Mouse (Mus musculus): ENCODE results near the gene Cspg4. TPM values are rescaled to one million over a fixed set of nuclear protein-coding genes. Genes with fewer than 3 reads are reported as not detected.
A peak's percentile ranks its signal among the peaks of the same experiment; 100 is the strongest.

Gene Cspg4
- polyA plus RNA-seq (2012; fragmentation: generic; extraction: Trizol): 58.3 TPM

DNA sequence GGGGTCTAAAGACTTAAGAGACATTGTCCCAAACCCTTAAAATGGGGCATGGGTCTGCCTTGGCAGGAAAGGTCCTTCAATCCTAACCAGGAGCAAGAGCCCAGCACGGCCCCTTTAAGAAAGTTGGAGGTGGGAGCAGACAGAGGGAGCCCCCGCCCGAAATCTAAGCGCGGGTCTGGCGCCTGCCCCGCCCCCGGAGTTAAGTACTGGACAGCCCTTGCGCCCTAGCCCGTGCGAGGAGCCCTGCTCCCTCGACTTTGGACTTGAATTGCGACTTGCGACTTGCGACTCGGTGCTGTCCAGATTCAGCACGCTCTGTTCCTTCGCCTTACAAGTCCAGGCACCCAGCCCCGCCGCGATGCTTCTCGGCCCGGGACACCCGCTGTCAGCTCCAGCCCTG is at the start of gene Cspg4:
Cspg4 (plus strand) TSS at position 202 of the 400 bp plus-strand sequence.
- no peaks in the 10 kb centered on the region for H3K27me3 ChIP-seq (ENCODE audit: control insufficient read depth, insufficient read depth, insufficient read length)
- H3K36me3 ChIP-seq (ENCODE audit: control insufficient read depth, insufficient read depth): no peaks in the 10 kb centered on the region
- peak within 1 kb of the TSS; percentile 73 for H3K4me2 ChIP-seq (ENCODE audit: low read depth)
- peak within 1 kb of the TSS; percentile 16 for H3ac ChIP-seq (ENCODE audit: control insufficient read depth, insufficient read length)
- H3K4me3 ChIP-seq: peak within 1 kb of the TSS; percentile 86
- peaks cover 40% of the 10 kb centered on the region for H3K79me2 ChIP-seq (ENCODE audit: control insufficient read depth, insufficient read depth)
- TF ChIP-seq TCF12 (IDR thresholded peaks at IDR 0.05; ENCODE audit: insufficient read depth, poor library complexity, severe bottlenecking): no peak
- TF ChIP-seq MYOD1 (IDR thresholded peaks at IDR 0.05; ENCODE audit: control insufficient read depth in 1 of 3, insufficient read length in 2 of 3, low read depth in 2 of 3): peak in 1 of 3 experiments; percentile 6
- peak; percentile 98 for TF ChIP-seq POLR2AphosphoS2 (IDR thresholded peaks at IDR 0.05; ENCODE audit: insufficient read length, low read depth)
- peak; percentile 94 for TF ChIP-seq POLR2A (IDR thresholded peaks at IDR 0.05; ENCODE audit: insufficient read length, low read depth)

DNA sequence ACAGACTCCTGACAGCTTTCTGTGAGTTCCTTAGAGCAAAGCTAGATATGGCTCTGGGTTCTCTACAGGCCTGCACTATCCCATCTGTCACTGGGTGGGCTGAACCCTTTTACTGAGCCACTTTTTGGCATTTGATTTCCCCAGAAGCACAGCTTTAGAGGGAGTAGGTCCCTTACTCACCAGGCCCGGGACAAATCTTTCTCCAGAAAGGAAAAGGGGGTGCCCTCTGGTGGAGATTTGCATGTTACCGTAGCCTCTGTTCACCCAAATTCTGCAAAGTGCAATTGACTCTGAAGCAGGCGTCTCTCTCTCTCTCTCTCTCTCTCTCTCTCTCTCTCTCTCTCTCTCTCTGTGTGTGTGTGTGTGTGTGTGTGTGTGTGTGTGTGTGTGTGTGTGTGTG is 39.9 kb upstream of the Cspg4 start:
- no peak overlapping the region for H3K4me3 ChIP-seq
- H3ac ChIP-seq (ENCODE audit: control insufficient read depth, insufficient read length): no peak overlapping the region
- H3K79me2 ChIP-seq (ENCODE audit: control insufficient read depth, insufficient read depth): no peaks in the 10 kb centered on the region
- no peak for TF ChIP-seq POLR2AphosphoS2 (IDR thresholded peaks at IDR 0.05; ENCODE audit: insufficient read length, low read depth)
- TF ChIP-seq E2F4 (IDR thresholded peaks at IDR 0.05; ENCODE audit: insufficient read depth): no peak
- TF ChIP-seq TCF12 (IDR thresholded peaks at IDR 0.05; ENCODE audit: insufficient read depth, poor library complexity, severe bottlenecking): no peak
- TF ChIP-seq TCF3 (IDR thresholded peaks at IDR 0.05; ENCODE audit: insufficient read length, low read depth): no peak
- no peak for TF ChIP-seq USF1 (IDR thresholded peaks at IDR 0.05; ENCODE audit: low read depth)
- no peaks in the 10 kb centered on the region for H3K36me3 ChIP-seq (ENCODE audit: control insufficient read depth, insufficient read depth)
- H3K4me2 ChIP-seq (ENCODE audit: low read depth): no peak overlapping the region
- peaks cover 14% of the 10 kb centered on the region for H3K27me3 ChIP-seq (ENCODE audit: control insufficient read depth, insufficient read depth, insufficient read length)

DNA sequence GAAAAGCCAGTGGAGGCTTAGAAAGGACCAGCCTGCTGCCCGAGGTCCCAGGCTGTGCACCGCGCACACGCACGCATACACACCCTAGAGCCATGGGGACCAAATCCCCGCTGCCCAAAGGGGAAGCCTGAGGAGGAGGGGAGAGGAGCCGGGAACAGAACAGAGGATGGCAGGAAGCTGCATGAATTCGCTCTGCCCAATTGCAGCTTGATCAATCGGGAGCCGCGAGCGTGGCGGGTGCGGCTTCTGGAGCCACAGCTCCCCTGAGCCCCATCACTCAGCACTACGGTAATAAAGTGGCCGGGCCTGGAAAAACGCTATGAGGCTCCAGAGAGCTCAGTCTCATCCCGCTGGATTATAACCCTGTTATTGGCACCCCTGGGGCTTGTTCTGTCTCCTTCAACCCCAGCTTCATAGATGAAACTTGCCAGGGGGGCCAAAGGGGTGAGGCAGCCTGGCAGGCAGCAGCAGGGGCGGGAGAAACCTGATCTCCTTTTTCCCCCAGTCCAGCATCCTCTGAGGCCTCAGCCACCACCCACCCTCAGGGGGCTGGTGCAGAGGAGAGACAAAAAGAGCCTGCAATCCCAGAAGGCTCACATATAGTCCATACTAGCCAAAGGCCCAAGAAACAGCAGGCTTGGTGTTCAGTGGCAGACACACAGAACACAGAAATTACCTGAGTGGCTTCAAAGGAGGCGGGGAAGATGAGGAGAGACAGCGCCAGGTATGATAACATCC is 39.2 kb upstream of the Cspg4 start:
- TF ChIP-seq CEBPB (IDR thresholded peaks at IDR 0.05; ENCODE audit: insufficient read depth, poor library complexity, severe bottlenecking) (no peak), MAX (IDR thresholded peaks at IDR 0.05; ENCODE audit: low read depth) (no peak), MYOG (IDR thresholded peaks at IDR 0.05; ENCODE audit: control insufficient read depth in 1 of 3, insufficient read depth in 1 of 3, insufficient read length in 2 of 3, low read depth in 2 of 3) (no peak)
- no peaks in the 10 kb centered on the region for H3K36me3 ChIP-seq (ENCODE audit: control insufficient read depth, insufficient read depth)
- H3K4me2 ChIP-seq (ENCODE audit: low read depth): no peak overlapping the region
- H3K79me2 ChIP-seq (ENCODE audit: control insufficient read depth, insufficient read depth): no peaks in the 10 kb centered on the region
- H3K27me3 ChIP-seq (ENCODE audit: control insufficient read depth, insufficient read depth, insufficient read length): peaks cover 15% of the 10 kb centered on the region
- no peak overlapping the region for H3K4me3 ChIP-seq
- H3ac ChIP-seq (ENCODE audit: control insufficient read depth, insufficient read length): no peak overlapping the region

DNA sequence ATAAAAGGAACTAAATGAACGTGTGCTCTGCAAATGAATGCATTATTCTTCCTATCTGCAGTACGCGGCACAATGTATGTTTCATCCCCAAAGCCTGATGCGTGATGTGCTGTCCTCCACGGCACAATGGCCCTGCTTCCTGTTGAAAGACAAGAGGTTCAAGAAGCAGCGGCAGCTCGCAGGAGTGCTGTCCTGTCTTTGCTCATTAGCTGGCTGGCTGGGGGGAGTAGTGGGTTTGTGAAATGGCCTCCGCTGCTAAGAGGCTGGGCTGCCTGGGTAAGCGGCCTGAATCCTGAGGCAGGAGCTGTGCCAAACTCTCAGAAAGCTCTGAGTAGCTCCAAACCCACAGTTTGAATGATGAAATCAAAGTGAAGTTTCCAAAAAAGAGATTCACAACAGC is 36.7 kb upstream of the Cspg4 start:
- Histone ChIP-seq H3K4me3 (no peak overlapping the region), H3K4me2 (ENCODE audit: low read depth) (no peak overlapping the region), H3K36me3 (ENCODE audit: control insufficient read depth, insufficient read depth) (no peaks in the 10 kb centered on the region), H3K27me3 (ENCODE audit: control insufficient read depth, insufficient read depth, insufficient read length) (peaks cover 18% of the 10 kb centered on the region), H3K79me2 (ENCODE audit: control insufficient read depth, insufficient read depth) (no peaks in the 10 kb centered on the region), H3ac (ENCODE audit: control insufficient read depth, insufficient read length) (no peak overlapping the region)
- TF ChIP-seq TCF12 (IDR thresholded peaks at IDR 0.05; ENCODE audit: insufficient read depth, poor library complexity, severe bottlenecking): no peak
- TF ChIP-seq MAX (IDR thresholded peaks at IDR 0.05; ENCODE audit: low read depth): no peak
- TF ChIP-seq REST (IDR thresholded peaks at IDR 0.05; ENCODE audit: insufficient read depth, insufficient read length): no peak
- TF ChIP-seq USF1 (IDR thresholded peaks at IDR 0.05; ENCODE audit: low read depth): no peak
- no peak for TF ChIP-seq POLR2A (IDR thresholded peaks at IDR 0.05; ENCODE audit: insufficient read length, low read depth)
- TF ChIP-seq SRF (IDR thresholded peaks at IDR 0.05; ENCODE audit: control insufficient read depth, insufficient read length, low read depth): no peak
- TF ChIP-seq TCF3 (IDR thresholded peaks at IDR 0.05; ENCODE audit: insufficient read length, low read depth): no peak
- TF ChIP-seq E2F4 (IDR thresholded peaks at IDR 0.05; ENCODE audit: insufficient read depth): no peak
- TF ChIP-seq MYOD1 (IDR thresholded peaks at IDR 0.05; ENCODE audit: control insufficient read depth in 1 of 3, insufficient read length in 2 of 3, low read depth in 2 of 3): no peak
- no peak for TF ChIP-seq POLR2AphosphoS2 (IDR thresholded peaks at IDR 0.05; ENCODE audit: insufficient read length, low read depth)
- TF ChIP-seq MYOG (IDR thresholded peaks at IDR 0.05; ENCODE audit: control insufficient read depth in 1 of 3, insufficient read depth in 1 of 3, insufficient read length in 2 of 3, low read depth in 2 of 3): no peak
- TF ChIP-seq CEBPB (IDR thresholded peaks at IDR 0.05; ENCODE audit: insufficient read depth, poor library complexity, severe bottlenecking): no peak

DNA sequence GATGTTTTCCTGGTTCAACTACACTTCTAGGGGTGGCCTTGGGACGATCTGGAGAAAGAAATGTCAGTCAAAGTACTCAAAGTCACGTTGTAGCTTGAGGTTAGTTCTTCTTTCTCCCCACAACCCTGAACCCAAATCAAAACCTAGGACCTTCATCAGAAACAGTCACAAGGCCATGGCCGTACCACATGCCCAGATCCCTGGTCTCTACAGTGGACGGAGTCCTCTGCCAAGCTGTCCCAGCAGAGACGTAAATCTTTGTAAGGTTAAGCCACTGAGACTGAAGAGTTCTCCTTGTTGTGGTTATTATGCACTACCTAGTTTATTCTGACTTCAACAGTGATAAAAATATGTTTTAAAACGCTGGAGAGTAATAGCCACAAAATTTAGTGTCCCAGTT is 36.0 kb upstream of the Cspg4 start:
- no peak overlapping the region for H3K4me2 ChIP-seq (ENCODE audit: low read depth)
- TF ChIP-seq REST (IDR thresholded peaks at IDR 0.05; ENCODE audit: insufficient read depth, insufficient read length): no peak
- no peak for TF ChIP-seq POLR2A (IDR thresholded peaks at IDR 0.05; ENCODE audit: insufficient read length, low read depth)
- no peak for TF ChIP-seq SRF (IDR thresholded peaks at IDR 0.05; ENCODE audit: control insufficient read depth, insufficient read length, low read depth)
- no peak for TF ChIP-seq POLR2AphosphoS2 (IDR thresholded peaks at IDR 0.05; ENCODE audit: insufficient read length, low read depth)
- TF ChIP-seq USF1 (IDR thresholded peaks at IDR 0.05; ENCODE audit: low read depth): no peak
- TF ChIP-seq TCF12 (IDR thresholded peaks at IDR 0.05; ENCODE audit: insufficient read depth, poor library complexity, severe bottlenecking): no peak
- TF ChIP-seq MYOD1 (IDR thresholded peaks at IDR 0.05; ENCODE audit: control insufficient read depth in 1 of 3, insufficient read length in 2 of 3, low read depth in 2 of 3): no peak
- TF ChIP-seq MAX (IDR thresholded peaks at IDR 0.05; ENCODE audit: low read depth): no peak
- TF ChIP-seq TCF3 (IDR thresholded peaks at IDR 0.05; ENCODE audit: insufficient read length, low read depth): no peak
- TF ChIP-seq CEBPB (IDR thresholded peaks at IDR 0.05; ENCODE audit: insufficient read depth, poor library complexity, severe bottlenecking): no peak
- TF ChIP-seq E2F4 (IDR thresholded peaks at IDR 0.05; ENCODE audit: insufficient read depth): no peak
- TF ChIP-seq MYOG (IDR thresholded peaks at IDR 0.05; ENCODE audit: control insufficient read depth in 1 of 3, insufficient read depth in 1 of 3, insufficient read length in 2 of 3, low read depth in 2 of 3): no peak
- no peaks in the 10 kb centered on the region for H3K36me3 ChIP-seq (ENCODE audit: control insufficient read depth, insufficient read depth)
- H3ac ChIP-seq (ENCODE audit: control insufficient read depth, insufficient read length): no peak overlapping the region
- H3K4me3 ChIP-seq: no peak overlapping the region
- no peaks in the 10 kb centered on the region for H3K79me2 ChIP-seq (ENCODE audit: control insufficient read depth, insufficient read depth)
- H3K27me3 ChIP-seq (ENCODE audit: control insufficient read depth, insufficient read depth, insufficient read length): peaks cover 14% of the 10 kb centered on the region
